Mouse (Mus musculus) spleen, adult 12 weeks (tissue): ENCODE measurements at regions not wholly inside any gene's neighbourhood (a gene's known extent, or its start where the extent isn't known, plus 50 kb on each side); places are given as distances from the start of the nearest gene placed in this dataset.

Source experiments
- DNase-seq: peaks from one replicate; pipeline ENCODE4 v3.0.0; 2022; ENCODE audit warnings: low spot score

- no peak for DNase-seq
Observed at GRCm38 (mm10) chr3:52859848-52860247, 157.2 kb downstream of the Cog6 start.

GRCm38 (mm10) chr3:52859266-52859825, 157.7 kb downstream of the Cog6 start:
- DNase-seq: no peak

- DNase-seq: no peak
Observed at GRCm38 (mm10) chr3:52858259-52858658, 158.8 kb downstream of the Cog6 start.

- no peak for DNase-seq
Observed at GRCm38 (mm10) chr3:52857076-52857475, 160.0 kb downstream of the Cog6 start.

GRCm38 (mm10) chr3:52854560-52854959, 162.5 kb downstream of the Cog6 start:
- no peak for DNase-seq

GRCm38 (mm10) chr3:52853126-52853525, 163.9 kb downstream of the Cog6 start:
- no peak for DNase-seq

- no peak for DNase-seq
Observed at GRCm38 (mm10) chr3:52845166-52845565, 171.9 kb downstream of the Cog6 start.

GRCm38 (mm10) chr3:52843998-52844397, 173.0 kb downstream of the Cog6 start:
- peak; percentile 71 for DNase-seq

- no peak for DNase-seq
Observed at GRCm38 (mm10) chr3:52842866-52843425, 174.1 kb downstream of the Cog6 start.

- DNase-seq: peak; percentile 4
Observed at GRCm38 (mm10) chr3:52840160-52840953, 176.7 kb downstream of the Cog6 start.

GRCm38 (mm10) chr3:52838020-52838419, 179.0 kb downstream of the Cog6 start:
- no peak for DNase-seq

- DNase-seq: no peak
Observed at GRCm38 (mm10) chr3:52837527-52837926, 179.5 kb downstream of the Cog6 start.

GRCm38 (mm10) chr3:52836780-52837179, 180.3 kb downstream of the Cog6 start:
- DNase-seq: no peak

GRCm38 (mm10) chr3:52832421-52832820, 184.6 kb downstream of the Cog6 start:
- no peak for DNase-seq

GRCm38 (mm10) chr3:52831986-52832385, 185.1 kb downstream of the Cog6 start:
- DNase-seq: no peak

GRCm38 (mm10) chr3:52830101-52830500, 186.9 kb downstream of the Cog6 start:
- no peak for DNase-seq

GRCm38 (mm10) chr3:52829069-52829468, 188.0 kb downstream of the Cog6 start:
- DNase-seq: no peak

GRCm38 (mm10) chr3:52828473-52828872, 188.6 kb downstream of the Cog6 start:
- DNase-seq: no peak

- no peak for DNase-seq
Observed at GRCm38 (mm10) chr3:52822848-52823247, 194.2 kb downstream of the Cog6 start.

- no peak for DNase-seq
Observed at GRCm38 (mm10) chr3:52821450-52821849, 195.6 kb downstream of the Cog6 start.

- no peak for DNase-seq
Observed at GRCm38 (mm10) chr3:52818401-52818800, 198.6 kb downstream of the Cog6 start.

- no peak for DNase-seq
Observed at GRCm38 (mm10) chr3:52817416-52817815, 199.6 kb downstream of the Cog6 start.

- no peak for DNase-seq
Observed at GRCm38 (mm10) chr3:52815497-52815896, 201.5 kb downstream of the Cog6 start.
